Mouse (Mus musculus) cerebral cortex, adult 2 months (tissue): ENCODE measurements around the gene Mpped1.

ENCODE experiments used
- WGBS: fragments of 180-500 bp; shearing (Covaris S2); methylation state at CpG from one replicate; pipeline ENCODE4 v1.1.7; 2018; 5-methylcytosine and 5-hydroxymethylcytosine counted together

Mpped1 gene

DNA sequence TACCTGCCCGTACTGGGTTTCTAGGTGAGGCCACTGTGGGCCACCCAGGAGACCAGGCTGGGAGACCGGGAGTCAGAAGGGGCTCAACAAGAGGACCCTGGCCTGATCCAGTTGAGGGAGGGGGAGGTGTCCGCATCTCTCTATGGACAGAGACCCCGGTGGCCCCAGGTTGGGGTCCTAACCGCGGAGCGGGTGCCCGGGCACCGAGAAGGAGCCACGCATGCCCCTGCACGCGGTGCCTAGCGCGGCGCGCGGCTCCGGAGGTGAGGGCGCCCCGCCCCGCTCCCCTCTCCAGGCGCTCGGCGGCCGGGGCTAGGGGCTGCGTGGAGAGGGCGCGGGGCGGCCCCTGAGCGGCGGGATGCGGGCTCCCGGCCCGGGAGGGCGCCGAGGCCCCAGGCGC, at the start of gene Mpped1:
TSS of gene Mpped1 (plus strand) at position 81 of the 400 bp plus-strand sequence.
- WGBS, result 5% methylated on average over 31 of the region's 37 CpGs

DNA sequence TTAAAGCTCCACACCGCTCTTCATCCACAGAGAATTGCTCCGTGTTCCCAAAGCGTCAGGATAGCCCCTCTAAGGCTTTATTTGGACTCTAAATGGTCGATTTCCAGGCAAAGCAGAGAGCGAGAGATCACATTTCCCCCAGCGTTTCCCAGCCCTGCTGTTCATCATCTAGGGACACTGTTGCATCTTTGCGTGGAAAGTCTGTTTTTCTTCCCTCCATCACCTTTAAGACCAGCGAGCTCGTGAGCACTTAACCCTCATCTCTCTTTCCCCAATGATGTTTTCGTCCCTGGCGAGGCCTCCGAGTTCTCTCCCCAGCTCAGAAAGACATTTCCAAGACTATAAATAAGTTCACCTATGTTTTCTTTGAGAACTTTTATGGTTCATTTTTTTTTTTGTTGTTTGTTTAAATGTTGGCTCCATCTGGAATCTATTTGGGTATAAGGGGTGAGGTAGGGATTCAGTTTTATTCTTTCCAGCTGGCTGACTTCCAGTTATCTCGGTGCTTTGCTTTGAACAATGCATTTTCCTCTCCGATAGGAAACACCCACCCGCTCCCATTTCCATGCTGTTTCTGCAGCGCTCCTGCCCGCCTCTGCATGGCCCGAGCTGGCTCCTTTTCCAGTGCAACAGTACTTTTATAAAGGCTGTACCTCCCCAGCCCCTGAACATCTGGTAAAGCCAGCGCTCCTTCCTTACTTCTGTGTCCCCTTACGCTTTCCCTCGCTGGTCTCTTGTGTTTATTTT, 38.4 kb upstream of the Mpped1 start:
- WGBS, result 32% methylated on average over 21 of the region's 21 CpGs

DNA sequence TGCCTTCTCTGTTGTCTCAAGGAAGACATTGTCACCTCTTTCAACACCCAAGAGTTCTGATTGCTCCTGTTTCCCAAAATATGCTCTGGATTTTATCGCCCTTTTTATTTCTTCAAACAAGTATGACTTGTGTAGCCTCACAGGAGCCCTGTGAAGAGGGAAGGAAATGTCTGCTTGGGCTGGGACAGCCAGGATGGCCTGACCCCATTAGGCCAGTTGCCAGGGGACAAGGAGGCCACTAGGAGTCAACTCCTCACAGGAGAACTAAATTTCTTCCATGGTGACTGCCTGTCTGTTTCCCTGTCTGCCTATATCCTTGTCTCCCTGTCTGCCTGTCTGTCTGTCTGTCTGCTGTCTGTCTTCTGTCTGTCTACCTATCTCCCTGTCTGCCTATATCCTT, 37.2 kb upstream of the Mpped1 start:
- 78% methylated on average over 1 of the region's 1 CpGs for WGBS

DNA sequence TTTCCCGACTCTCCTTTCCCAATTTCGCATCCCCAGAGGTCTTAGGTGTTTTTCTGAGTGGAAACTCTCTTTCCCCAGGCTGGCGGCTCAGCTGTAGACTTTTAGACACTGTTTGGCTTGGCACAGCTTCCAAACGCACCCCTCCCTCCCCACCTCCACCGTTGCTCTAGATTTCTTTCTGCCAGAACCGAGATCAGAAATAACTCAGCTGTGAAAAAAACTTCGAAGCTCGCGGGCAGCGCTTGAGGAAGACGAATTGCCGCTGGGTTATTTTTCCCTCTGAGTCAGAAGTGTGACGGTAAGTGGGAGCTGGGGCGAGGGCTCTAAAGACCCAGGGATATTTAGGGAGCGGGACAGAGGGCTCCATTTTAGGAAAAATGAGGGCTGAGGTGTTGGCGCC, 33.0 kb upstream of the Mpped1 start:
- 25% methylated on average over 16 of the region's 16 CpGs for WGBS

DNA sequence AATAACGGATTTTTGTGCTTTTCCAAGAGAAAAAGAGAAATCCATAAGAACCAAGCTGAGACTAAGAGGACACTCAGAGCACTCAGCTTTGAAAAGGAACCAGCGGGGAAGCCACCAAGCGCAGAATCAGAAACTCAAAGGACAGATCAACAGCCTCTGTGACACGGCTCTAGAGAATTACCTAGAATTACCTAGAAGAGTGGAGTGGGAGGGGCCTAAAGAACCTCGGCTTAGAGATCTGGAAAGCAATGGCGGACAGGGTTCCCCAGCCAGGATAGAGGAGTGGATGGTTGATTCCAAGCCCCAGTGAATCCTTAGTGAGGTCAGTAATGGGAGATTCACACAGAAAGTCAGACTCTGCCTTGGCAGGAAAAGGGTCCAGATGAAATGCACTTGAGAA, 30.3 kb upstream of the Mpped1 start:
- 70% methylated on average over 6 of the region's 6 CpGs for WGBS

DNA sequence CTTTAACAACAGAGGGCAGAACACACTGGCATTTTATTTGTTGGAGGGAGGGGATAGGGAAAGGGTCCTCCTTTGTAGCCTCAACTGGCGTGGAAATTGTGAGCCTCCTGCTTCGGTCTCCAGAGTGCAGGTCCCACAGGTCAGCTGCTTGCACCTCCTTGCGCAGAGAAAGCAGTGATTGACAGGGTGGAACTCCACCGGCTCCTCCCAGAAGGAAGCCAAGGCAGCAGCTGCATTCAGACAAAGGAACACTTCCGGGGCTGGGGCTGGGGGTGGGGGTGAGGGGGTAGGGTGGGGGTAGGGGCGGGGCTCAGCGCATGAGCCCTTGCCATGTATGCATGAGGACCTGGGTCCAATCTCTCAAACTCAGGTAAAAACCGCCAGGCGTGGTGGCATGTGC, 29.8 kb upstream of the Mpped1 start:
- 71% methylated on average over 9 of the region's 9 CpGs for WGBS

DNA sequence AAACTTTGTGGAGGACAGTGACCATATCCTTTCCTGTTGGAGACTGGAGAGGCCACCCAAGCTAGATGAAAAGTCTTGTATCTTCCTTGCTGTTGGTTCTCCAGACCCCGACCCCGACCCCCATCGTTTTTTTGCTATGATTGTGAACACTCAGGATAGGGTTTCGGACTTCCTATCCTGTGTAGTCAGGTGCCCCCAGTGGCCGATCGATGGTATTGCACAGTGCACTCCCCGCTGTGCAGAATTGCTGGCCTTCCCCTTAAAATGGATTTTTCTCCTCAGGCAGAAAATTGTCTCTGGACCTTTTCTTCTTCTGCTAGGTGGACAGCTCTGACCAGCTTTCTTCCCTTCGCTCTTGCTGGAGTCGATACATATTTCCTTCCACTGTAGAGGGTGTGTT, 22.5 kb upstream of the Mpped1 start:
- WGBS, result 27% methylated on average over 9 of the region's 9 CpGs

DNA sequence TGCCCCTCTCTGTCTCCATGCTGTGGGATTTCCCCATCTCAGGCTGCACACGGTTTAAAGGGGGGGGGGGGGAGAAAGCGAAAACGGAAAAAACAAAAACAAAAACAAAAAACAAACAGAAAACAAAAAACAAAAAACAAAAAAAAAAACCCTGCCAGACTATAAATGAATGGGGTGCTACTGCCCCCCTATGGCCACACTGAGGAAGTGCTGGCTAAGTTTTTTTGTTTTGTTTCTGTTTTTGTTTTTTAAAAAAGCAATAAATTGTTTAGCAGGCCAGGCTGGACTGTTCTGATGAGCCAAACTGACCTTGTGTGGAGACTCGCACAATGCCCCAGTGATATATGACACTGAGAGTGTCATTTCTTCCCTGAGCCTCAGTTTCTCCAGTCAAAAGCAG, 20.3 kb upstream of the Mpped1 start:
- 9% methylated on average over 4 of the region's 4 CpGs for whole genome bisulfite sequencing

DNA sequence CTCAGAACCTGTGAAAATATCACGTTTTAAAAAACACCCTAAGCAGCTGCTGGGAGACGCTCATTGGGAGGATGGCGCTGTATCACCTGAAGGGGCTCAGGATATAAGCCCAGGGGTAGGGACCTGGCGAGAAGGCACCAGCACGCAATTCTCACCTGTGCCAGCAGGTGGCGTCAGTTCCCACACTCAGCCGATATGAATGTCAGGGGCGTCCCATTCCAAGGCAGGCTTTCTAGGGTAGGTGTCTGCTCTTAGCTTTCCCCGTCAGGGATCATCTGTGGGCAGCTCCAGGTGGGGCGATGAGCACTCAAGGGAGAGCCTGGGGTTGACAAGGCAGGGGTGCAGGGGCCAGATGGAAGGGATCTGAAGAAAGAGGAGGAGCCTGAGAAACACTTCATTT, 18.6 kb upstream of the Mpped1 start:
- WGBS, result 6% methylated on average over 10 of the region's 10 CpGs

DNA sequence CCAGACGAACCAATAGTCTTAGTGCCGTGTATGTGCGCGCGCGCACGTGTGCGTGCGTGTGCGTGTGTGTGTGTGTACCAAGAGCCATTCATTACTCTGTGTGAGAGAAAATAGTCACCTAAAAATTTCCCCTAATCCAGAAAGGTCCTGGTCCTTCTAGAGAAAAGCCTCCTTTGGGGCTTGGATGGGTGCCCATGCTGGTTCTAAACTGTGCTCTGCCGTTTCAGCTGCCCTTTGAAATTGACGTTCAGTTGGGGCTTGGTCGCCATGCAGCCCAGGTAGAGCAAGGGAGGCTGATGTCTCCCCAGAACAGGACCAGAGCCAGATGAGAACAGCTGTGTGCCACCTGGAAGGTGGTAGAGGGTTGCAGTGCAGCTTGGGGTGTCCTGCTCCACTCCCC, 17.8 kb upstream of the Mpped1 start:
- 81% methylated on average over 13 of the region's 13 CpGs for WGBS

DNA sequence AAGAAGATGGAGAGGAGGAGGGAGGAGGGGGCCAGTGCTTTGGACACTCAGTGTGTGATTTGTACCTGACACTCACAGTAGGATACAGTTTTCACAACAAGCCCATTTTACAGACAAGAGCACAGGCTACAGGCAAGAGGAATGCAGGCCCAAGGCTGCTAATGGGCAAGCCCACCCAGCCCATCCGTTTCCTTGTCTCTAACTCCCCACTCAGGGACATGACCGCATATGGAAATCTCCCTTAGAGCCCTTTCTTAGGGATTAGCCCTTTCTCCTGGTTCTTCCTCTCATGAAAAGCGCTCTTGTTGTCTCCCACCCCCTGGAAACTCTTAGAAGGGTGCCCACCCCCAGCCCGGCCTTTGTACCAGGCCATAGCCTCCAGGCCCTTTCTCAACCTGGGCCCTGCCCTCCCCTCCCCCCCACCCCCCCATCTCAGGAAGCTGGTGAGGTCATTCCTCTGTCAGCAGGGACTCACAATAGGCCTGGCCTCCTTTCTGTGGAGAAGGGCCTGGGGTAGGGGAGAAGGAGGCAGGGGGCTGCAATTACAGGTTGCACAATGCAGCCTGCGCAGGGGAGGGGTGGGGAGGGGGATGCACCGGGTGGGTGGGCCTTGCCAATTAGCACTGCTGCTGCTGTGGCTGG, 13.8 kb upstream of the Mpped1 start:
- WGBS, result 57% methylated on average over 6 of the region's 6 CpGs

DNA sequence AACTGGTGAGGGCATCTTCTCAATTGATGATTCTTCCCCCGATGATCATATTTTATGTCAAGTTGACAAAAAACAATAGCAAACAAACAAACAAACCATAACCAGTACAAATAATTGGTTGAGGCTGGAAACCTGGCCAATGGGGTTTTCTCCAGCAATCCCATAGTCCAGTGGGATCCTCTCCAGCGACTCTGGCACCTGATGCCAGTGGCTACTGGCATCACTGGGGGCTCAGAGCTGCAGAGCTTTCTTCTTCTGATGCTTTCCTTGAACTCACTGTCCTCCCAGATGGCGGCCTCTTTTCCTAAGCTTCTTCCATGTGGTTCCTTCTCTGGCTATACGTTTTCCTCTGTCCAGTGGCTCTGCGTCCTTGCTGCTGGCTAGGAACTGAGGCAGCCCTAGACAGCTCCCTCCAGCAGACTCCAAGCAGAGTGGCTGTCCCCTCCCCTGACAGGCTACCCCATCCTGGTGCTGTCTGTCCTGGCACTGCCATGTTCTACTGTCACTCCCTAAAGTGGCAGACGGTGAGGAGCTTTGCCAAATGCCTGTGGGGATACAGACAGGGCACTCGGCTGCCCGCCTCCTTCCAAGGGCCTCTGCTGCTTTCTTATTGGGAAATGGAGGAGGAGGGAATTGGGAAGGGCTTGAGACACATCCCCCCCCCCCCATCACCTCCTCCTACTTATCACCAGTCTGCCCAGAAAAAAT, 7.8 kb upstream of the Mpped1 start:
- 70% methylated on average over 8 of the region's 8 CpGs for WGBS

DNA sequence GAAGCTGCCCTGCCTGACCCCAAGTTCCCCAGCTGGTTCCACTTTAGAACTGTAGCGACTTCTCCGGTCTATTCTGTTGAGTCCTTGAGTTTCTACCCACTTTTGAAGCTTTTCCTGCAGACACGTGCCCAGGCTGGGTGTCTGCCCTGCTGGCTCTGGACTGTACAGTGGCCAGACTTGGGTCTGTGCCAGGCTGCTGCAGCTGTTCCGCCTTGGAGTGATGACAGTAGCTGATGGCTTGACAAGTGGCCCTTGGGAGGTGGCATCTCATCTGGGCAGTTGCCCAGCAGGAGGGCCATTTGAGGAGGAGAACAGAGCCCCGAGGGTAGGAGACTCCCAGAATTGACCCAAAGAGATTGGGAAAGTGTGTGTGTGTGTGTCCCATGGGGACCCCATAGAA, 6.8 kb upstream of the Mpped1 start:
- WGBS, result 58% methylated on average over 5 of the region's 5 CpGs

DNA sequence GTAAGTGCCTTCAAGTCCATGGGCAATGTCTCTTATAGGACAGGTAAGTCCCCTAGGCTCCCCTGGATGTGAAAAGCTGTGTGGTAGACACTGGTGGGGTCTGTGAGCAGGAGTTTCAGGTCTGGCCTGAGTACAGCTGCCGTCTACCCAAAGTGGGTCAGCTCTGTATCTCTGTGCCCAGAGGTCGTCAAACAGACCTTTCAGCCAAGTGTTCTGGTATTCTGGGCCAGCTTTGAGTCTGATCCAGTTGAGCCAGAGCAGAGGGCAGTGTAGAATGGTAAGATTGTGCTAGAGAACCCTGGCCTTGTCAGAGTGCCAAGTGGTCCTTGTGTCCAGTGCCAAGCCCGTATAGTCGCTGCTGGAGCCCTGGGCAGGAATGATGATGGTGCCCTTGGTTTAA, 6.3 kb upstream of the Mpped1 start:
- 62% methylated on average over 4 of the region's 4 CpGs for whole genome bisulfite sequencing

DNA sequence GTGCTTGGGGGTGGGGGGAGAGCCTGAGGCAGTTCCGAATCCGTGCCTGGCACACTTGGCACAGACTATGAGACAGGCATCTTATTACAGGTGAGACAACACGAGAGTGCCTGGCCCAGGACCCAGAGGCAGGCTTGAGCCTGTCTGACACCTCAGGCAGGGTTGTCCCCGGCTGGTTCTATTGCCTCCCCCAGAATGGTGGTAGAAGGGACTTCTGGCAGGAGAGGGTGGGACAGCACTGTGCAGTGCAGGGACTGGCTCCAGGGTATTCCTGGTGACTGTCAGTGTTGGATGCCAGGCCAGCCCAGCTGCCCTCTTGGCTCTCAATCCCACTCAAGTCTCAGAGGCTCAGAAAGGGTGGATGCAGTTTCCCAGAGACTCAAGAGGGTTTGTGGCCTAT, 4.3 kb upstream of the Mpped1 start:
- 65% methylated on average over 4 of the region's 4 CpGs for WGBS

DNA sequence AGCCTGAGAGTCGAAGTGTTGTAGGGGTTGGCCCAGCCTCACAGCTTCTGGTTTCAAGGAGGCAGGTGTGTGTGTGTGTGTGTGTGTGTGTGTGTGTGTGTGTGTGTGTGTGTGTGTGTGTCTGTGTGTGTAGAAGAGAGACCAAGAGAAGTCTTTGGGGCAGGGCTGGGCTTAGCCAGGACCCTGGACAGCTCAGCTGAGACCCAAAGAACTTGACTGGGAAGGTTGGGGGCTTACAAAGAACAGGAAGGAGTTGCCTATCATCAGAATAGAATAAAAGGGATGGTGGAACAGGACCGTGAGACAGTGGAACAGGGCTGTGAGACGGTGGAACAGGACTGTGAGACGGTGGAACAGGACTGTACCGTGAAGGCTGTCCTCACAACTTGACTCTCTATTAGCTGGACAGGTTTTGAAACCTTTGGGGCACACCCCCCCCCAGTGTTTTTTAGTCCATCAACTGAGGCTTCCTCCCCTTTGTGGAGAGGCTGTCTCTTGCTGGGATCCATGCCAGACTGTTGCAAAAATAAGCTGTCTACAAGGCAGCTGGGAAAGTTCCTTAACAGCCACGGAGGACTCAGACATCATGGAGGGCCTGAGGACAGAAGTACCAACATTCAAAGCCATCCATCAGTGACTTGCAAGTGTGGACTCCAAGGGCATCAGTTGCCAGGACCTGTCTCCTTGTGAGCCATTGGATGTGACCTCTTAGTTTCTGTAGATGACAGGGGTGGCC, 2.8 kb upstream of the Mpped1 start:
- 68% methylated on average over 6 of the region's 6 CpGs for WGBS

DNA sequence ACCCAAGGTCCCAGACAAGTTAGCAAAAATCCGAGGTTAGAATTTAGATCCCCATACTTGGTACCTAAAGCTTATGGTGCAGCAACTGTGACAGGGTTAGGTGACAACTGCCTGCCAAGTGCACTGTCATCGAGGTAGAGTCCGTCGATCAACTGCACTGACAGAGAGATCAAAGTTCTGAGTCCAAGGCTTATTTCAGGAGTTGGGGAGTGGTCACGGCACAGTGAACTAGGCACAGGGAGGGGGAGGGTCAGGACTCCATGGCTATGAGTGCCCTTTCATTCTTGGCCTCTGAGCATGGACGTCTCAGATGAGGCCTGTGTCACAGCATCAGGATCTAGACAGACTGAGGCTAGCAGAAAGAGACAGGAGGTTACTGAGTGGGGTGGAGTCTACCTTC, 1.8 kb upstream of the Mpped1 start:
- 90% methylated on average over 6 of the region's 6 CpGs for WGBS

DNA sequence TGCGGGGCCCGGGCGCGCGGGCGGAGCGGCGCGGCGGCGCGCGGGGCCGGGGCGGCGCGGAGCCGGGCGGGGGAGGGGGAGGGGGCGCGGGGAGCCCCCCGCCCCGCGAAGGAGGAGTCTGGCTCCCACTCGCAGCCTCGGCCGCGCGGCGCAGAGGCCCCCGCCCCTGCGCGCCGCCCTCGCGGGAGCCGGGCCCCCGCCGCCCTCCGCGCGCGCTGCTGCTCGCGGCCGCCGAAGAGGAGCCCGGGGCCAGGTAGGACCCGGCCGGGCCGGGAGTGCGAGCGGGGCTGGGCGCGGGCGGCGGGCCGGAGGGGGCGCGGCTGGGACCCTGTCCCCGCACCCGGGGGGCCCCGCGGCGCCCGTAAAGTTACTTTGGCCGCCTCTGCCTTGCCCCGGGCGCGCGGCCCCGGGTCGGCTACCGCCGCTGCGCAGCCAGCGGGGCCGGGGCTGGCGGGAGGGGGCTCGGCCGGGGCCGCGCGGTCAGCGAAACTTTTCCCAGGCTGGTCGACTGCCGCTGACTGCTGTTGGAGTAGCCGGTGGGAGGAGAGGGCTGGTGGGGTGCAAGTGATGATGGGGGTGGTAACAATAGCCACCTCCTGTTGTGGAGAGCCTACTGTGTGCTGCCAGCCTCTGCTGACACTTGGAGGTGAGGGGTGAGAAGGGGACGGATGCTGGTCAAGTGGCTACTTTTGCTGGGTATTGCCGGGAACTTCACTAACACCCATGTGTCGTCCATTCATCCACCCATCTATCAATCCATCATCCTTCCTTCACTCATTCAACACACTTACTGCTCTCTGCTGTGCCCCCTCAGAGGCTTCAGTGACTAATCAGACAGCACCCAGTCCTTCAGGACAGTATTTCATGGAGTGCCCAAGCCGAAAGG, 831 bp downstream of the Mpped1 start:
- 2% methylated on average over 64 of the region's 92 CpGs for WGBS

DNA sequence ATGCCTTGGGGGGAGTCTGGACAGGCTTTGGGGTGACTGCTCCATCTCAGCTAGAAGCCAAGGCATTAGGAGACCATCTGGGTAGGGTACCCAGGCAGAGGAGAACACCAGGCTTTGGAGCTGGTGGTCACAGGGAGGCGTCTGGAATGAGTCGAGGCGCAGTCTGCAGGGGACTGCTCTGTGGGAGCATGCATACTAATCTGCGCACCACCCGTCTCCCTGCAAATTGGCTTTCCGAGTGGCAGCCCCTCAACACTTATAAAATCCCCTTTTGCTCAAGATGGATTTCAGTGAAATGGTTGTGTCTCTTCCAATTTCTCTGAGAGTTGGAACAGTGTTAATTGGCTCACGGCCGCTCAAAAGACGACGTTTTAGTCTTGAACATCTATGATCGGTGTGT, 2.0 kb downstream of the Mpped1 start:
- WGBS, result 47% methylated on average over 11 of the region's 11 CpGs

DNA sequence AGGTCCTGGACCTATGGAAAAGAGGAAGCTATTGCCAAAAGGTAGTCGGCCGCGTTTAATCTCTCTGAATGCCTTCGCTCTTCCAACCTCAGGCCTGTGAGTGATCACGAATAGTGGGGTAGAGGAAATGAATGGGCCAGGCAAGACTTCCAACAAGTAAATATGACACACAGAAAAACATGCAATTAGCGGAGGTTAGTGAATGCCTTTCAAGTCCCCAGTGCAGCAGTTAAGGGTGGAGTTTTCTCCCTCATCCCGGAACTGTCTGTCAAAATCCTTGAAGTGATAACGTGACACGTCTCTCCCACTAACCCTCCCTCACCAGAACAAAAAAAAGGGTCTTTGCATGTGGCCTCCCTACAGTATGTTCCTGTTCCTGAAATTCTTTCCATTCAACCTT, 3.0 kb downstream of the Mpped1 start:
- WGBS, result 57% methylated on average over 9 of the region's 9 CpGs

DNA sequence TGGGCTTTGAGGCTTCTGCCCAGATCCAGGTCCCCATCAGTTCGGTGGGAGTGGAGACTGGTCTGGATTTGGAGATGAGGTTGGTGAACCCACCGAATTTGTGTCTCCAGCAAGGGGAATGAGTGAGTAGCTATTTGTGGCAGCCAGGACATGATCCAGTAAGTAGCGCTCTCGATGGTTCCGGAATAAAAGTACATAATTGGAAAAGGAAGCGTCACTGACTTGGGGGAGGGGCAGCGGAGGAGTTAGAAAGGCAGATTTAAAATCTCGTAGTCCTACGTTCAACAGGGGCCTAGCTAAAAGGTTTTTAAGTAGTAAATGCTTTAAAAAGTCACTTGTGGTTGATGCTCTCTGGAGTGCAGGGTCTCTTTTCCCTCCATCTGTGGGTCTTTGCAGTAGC, 5.5 kb downstream of the Mpped1 start:
- 32% methylated on average over 9 of the region's 9 CpGs for WGBS
